Mouse (Mus musculus) mouse embryonic stem cell (cell line): Measurements from ENCODE around the gene Grip2.

ENCODE experiments used
- in situ Hi-C, 2 experiments: fragments of 300-500 bp; cut with MboI; formaldehyde crosslinking; loops; 1 replicate in 1 of 2; 3 replicates in 1 of 2; pipeline ENCODE4 v1.14.3; 2019 to 2020; ENCODE audit warnings: low sequenced_read_pairs in 2 of 2, low pct_unique_long_range_greater_than_20kb in 1 of 2, mixed read lengths in 1 of 2; ENCODE audit not compliant: unreplicated experiment in 1 of 2

The Grip2 gene

DNA sequence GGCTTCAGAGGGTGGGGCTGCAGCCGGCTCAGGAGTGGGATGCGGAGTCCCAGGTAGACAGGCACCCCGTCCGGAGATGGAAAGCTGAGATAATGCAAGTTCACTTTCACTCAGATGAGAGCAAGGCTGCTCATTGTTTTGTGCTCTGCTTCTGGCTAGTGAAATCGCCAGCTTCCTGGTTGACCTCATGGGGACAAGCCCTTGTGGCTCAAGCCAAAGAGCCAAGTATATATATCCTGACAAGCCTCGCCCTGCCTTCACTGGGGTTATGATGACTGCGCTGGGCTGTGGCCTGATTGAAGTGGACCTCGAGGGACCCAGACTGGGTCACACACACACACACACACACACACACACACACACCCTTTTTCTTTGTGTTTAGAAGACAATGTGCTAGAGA lies 112.0 kb downstream of the Grip2 start:
- in situ Hi-C loops = no loop called here

DNA sequence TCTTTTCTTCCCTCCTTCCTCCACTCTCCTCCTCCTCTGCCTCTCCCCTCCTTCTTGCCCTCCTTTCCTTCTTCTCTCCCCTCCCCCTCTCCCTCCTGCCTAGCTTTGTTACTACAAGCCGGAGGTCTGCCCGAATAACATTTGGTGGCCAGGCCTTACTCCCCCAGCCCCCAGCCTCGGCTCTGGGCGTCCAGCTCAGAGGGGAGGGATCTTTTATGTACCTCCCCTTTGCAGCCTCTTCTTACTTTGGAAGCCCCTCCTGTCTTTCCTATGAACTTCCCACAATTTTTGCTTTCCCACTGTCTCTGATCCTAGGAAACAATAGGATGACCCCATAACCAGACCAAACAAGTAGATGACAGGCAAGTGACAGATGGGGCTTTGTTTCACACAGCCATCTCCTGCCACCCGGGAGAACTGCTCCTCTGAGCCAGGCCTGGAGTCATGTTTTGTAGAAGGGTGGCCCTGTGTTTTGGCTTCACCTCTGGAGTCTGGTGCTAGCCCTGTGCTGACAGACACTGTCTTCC lies 113.6 kb downstream of the Grip2 start:
- in situ Hi-C loops = no loop called here

DNA sequence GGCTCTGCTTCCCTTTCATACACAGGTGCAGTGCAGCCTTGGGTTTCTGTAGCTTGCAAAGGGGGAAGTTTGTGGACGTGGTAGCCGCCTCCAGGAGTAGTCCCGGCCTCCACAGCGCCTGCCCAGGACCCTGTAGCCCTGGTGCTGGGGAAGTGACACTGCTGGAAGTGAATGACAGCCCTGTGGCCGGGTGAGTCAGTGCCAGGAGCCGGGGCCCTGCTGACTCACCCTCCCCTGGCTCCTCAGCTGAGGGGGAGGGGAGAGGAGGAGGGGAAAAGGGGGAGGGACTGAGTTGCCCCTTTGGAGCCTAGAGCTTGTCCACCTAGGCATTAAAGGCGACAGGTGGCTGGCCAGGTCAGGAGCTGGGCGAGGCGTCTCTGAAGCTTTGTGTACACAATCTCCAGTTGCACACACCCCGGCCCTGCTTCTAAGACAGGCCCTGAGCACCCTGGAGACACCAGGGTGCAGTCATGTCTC lies 114.2 kb downstream of the Grip2 start:
- in situ Hi-C loops = no loop called here

DNA sequence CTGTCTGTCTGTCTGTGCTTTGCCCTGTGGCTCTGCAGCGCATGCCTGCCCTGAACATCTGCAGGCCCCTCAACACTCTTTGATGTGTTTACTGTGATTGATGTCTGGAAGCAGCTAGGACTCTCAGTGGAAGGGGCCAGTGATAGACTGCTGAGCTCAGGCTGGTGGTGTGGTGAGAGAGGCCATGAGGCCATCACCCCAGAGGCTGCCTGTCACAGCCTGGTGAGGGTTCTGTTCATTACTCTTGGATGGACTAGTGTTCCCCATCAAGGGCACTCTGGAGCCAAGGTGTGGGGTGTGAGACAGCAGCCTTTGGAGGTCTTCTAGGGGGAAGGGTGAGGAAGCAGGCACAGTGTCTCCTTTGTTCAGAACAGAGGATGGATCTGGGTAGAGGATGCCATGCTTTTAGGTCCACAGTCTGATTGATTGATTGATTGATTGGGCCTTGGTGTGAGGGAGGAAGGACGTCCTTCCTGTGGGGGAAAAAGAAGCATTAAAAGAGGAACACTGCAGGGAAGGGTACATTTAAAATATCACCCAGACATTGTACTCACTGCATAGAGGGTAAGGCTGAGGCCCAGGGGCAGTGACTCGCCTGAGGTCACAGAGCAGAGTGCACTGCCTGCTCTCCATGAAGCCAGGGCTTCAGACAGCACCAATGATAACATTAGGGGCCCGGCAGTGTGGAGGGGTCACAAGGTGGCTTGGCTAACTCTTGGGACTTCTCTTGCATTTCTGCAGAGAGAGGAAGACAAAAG lies 114.8 kb downstream of the Grip2 start:
- in situ Hi-C loops = no loop called here
